Mouse (Mus musculus) CD4-positive helper T cell, adult 2 months (primary cell): ENCODE results near the gene Prx.
A peak's percentile ranks its signal among the peaks of the same experiment; 100 is the strongest.

ENCODE experiments used
- DNase-seq: peaks from one replicate; pipeline ENCODE4 v3.0.0-alpha.2; 2012; ENCODE audit warnings: low read depth, missing footprints, low spot score

The Prx gene

DNA sequence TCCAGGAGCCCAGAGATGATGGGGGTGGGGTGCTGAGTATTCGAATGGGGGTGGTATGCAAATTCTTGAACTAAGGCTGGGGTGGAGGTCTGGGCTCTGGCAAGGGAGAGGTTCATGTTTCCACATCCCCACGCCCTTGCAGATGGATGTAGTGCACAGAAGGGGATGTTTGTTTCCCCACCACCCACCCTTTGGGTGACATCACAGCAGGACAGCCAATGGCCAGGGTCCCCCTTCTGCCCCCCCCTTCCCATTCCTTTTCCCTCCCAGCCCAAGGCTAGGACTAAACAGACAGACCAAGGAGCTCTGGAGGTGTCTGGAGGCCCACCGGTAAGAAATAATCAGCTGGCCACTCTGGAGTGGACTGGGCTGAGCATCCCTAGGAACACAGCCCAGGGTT, at the start of gene Prx:
TSS of gene Prx (plus strand) at position 289 of the 400 bp plus-strand sequence.
- DNase-seq: no peak

DNA sequence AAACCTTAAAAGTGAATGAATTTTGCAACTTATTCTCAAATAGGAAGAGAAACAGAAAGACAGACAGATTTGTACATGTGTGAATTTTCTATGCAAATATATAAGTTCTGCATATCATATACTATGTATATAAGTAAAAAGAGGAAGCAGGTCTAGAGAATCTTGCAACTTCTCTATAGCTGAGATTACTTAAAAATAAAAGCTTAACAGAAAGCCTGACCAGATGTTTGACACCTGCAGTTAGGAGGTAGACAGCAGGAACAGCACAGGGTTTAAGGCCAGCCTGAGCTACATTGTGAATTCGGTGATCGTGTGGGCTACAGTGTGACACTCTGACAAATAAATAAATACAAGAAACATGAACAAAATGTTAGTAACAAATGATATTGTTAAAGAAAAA, 47.8 kb upstream of the Prx start:
- no peak for DNase-seq

DNA sequence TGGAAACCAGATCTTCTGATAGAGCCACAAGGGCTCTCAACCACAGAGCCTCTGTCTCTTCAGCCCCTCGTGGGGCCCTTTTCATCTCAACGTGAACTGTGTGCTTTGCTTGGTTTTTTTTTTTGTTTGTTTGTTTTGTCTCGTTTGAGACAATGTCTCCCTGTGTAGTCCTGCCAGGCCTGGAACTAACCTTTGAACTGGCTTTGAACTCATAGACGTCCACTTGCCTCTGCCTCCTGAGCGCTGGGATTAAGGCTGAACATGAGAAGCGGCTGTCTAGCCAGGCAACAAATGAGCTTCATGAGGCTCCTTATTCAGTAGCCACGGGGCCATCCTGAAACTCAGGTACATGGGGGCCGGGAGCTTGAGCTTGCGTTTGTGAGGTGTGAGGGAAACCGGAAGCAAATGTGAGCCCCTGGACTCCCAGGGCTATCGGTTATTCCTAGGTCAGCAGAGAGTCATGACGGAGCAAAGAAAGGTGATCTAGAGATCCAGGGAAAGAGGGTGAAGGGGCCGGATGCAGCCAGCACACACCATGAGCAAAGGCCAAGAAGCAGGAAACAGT, 46.8 kb upstream of the Prx start:
- no peak for DNase-seq

DNA sequence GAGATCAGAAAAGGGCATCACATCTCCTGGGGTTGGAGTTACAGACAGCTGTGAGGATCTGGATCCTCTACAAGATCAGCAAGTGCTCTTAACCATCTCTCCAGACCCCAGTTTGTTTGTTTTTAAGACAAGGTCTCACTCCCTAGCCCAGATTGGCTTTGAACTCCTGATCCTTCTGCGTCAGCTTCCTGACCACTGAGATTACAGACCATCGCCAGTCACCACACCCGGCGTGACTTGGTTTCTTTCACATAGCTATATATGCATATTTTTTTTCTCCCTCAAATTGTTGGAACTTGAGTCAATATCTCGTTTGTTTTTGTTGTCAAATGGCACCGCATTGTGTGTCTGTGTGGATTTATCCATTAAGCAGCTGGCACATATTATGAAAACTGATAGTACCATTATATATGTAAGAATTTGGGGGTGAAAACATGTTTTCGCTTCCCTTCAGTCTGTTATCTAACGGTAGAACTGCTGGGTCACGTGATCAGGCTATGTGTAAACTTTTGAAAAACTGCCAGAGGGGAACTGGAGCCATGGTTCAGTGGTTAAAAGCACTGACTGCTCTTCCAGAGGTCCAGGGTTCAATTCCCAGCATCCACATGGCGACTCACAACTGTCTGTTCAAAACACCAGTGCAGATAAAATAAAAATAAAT, 44.5 kb upstream of the Prx start:
- DNase-seq: no peak

DNA sequence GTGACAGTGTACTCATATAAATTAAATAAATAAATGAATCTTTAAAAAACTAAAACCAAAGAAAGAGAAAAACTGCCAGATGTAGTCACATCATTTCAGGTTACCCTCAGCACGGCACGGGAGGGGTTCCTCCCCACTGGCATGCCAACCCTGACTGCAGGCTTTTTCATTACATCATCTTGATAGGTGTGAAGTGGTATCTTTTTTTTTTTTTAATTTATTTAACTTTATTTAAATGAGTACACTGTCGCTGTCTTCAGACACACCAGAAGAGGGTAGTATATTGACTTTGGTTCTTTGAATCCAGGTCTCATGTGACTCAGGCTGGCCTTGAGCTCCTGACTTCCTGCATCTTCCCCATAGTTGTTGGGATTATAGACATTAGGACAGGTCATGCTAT, 43.9 kb upstream of the Prx start:
- no peak for DNase-seq

DNA sequence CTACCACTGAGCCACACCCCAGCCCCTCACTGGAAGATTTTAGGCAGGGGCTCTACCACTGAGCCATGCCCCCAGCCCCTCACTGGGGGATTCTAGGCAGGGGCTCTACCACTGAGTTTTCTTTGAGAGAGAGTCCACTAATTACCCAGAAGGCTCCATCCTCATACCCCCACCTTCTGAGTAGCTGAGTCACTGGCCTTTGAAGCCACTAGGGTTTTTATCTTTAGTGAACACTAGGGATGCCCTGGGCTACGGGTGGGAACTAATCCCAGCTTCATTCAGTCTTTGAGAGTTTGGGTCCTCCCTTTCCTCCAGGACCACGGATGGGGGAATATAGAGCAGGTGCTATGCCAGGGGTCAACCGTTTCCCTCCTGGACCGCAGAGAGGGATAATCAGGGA, 40.5 kb upstream of the Prx start:
- DNase-seq: no peak

DNA sequence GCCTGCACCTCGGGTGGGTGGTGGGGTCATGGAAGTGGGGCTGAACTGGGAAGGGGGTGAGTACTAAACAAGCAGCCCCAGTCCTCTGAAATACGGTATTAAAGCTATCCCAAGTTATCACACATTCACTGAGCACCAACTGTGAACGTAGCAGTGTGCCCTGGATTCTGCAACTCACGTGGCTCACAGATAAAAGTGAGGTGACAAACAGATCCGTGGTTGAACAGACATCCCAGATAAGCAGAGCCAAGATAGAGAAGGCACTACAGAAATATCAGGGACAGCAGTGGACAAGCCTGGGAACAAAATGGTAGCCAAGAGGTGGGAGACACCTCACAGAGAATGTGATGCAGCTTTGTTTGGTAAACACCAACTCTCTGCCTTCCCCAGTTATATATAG, 39.5 kb upstream of the Prx start:
- no peak for DNase-seq

DNA sequence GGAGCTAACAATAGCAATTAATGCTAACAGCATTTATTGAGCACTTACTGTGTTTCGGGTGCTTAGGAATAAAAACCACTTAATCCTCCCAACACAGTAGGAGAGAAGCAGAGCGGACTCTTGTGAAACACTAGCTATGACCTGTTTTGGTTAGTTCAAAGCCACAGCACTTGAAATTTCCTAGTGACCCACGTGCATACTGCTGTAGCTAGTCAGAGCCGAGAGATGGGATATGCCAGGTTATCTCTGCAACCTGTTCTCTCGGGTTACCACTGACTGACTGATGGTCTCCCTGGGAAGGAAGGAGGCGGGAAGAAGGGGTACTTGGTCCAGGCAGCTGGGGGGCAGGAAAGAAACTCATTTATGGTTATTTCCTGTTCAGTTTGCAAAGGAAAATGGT, 38.6 kb upstream of the Prx start:
- no peak for DNase-seq

DNA sequence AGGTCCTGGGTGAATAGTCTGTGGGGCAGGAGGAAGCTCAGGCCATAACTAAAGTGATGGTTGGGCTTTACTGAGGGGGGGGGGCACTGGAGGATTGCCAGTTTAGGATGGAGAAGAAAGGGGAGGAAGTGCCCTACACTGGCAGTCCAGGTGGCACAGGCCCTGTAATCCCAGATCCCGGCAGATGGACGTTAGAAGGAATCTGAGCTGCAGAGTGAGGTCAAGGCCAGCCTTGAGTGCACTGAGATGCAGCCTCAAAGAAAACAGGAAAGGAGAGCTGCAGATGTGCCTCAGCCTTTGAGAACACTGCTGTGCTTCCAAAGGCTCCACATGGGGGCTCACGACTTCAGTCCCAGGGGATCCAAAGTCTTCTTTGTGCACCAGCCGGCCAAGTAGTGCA, 31.5 kb upstream of the Prx start:
- no peak for DNase-seq

DNA sequence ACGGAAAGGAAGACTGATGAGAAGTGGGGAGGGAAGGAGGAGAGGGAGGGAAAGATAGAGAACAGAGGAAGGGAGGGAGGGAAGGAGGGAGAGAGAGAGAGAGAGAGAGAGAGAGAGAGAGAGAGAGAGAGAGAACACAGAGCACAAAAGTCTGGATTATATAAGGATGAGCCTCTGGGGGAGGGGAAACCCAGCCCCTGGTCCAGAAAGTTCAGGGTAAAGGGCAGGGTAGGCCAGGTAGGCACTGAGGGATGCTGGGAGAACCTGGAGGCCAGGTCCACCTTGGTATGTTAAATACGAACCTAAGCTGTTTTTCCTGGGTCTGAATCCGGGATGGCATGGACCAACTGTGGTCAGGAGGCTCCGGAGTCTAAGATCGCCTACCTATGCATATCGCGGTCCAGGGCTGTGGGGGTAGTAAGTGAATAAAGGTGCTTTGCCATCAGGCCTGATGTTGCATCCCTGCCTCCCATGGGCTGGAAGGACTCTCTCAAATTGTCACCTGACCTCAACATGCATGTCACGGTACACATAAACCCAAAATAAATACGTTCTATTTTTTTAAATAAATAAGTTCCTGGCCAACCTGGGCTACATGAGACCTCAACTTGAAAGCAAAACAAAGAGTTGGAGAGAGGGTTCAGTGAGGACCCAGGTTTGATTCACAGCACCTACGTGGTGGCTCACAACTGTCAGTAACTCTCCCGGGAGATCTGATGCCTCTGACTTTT, 27.6 kb upstream of the Prx start:
- peak; percentile 11 for DNase-seq

DNA sequence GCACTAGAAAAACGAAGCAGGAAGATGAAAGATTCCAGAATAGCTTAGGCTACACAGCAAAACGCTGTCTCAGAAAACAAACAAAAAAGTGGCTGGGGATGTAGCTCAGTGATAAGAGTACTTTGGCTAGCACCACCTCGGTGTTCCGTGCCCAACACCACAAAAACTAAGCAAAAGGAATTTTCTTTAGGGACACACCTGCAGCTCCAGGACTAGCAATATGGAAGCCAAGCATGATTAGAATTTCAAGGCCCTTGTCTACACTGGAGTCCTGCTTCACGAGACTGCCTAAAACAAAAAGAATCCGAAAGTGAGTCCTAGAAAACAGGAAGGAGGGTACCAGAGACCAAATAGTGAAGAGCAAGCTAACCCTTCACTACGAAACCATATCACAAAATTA, 26.5 kb upstream of the Prx start:
- DNase-seq: peak; percentile 53

DNA sequence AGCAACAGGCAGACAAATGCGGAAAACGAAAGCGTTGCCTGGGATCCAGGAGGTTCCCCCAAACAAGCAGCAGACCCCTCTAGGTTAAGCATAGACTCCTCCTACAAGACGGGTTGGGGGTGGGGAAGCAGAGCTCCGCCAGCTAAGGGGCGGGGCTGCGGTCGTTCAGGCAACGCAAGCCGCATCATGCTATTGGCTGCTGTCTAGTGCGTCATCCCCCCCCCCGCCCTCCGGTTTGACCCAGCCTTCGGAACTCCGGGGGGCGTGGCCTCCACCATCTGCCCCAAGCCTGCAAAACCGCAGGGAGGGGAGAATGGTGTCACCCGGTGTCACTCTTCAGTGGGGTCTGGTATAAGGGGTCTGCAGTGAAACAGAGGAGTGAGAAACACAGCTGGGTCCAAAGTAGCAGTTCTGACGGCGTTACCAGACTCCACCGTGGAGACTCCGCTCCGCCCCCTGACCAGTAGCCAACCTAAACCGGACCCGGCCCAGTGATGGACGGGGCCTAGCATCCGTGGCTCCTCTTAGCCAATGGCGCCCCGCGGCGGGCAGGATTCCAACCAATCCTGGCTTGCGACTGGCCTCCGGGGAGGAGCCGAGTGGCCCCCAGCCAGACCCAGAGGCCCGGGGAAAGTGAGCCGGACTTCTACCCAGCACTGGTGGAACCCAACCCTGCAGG, 25.8 kb upstream of the Prx start, which contains the start of gene Sertad3:
TSS of gene Sertad3 (plus strand) at position 613 of the 679 bp plus-strand sequence.
- DNase-seq: peak; percentile 99

DNA sequence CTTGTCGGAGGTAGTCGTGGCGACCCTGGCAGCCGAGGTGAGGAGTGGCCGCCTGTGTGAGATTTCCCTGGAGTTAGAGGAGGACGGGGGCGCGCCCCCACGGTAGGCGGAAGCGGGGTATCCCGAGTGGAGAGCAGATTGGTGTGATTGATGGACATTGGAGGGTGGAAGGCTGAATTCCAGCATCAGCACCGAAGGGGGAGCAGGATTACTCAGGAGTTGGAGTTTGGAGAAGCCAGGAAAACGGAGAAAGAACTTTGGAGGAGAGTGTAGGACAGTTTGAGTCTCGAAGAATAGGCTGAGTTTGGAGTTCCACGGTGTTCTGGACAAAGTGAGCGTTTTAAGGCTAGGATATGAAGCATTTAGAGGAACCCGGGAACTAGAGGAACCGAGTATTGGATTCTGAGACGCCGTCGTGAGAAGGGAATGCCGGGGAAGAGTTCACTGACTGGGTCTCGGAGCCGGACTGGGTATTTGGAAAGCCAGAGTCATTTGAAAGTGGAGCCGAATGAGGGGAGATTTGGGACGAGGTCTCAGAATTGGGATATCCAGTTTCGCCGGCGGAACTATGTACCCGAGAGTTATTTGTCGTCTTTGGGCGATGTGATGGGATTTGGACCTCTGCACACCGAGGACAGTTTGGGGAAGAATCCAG, 25.2 kb upstream of the Prx start:
- DNase-seq: no peak

DNA sequence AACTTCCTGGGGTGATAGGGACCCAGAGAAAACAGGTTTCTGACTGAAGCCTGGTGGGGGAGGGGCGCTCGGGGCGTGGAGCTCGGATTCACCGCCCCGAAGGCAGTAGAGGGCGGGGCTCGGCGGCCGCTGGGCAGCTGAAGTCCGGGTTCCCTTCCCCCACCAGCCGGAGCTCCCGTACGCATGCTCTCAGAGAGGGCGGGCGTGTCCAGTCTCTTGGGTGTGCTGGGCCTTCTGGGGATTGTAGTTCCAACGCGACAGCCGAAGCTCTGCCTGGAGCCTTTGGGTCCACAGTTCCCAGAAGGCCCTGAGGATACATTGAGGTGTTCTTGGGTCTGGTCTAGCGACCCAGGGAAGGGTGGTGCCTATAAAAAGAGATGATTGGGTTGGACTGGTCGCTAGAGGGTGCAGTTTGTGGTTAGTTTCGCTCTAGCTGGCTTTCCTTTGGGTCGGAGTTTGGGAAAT, 24.6 kb upstream of the Prx start:
- DNase-seq: peak; percentile 98

DNA sequence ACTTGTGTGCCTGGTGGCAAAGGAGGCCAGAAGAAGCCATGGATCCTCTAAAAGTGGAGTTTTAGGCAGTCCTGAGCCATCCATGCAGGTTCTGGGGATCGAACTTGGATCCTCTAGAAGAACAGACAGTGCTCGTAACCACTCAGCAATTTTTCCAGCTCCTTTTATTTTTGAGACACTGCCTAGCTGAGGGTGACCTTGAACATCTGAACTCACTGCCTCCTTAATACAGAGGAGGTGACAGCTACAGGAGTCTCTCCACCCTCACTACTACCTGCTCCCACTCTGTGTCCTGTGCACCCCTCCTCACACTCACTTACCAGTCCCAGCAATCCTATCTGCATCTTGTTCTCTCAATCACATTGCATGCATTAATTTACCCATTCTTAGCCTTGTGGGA, 23.5 kb upstream of the Prx start:
- no peak for DNase-seq

DNA sequence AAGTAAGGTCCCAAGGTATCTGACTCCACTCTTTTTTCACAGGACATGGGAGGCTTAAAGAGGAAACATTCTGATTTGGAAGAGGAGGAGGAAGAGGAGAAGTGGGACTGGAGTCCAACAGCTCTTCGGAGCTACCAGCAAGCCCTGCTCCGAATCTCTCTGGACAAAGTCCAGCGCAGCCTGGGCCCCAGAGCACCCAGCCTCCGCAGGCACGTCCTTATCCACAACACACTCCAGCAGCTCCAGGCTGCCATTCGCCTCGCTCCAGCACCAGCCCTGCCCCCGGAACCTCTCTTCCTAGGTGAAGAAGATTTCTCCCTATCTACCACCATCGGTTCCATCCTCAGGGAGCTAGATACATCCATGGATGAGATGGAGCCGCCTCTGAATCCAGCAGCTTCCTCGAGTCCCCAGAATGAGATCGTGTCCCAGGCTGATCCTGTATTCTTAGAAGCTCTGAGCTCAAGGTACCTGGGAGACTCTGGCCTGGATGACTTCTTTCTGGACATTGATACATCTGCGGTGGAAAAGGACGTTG, 23.0 kb upstream of the Prx start:
- DNase-seq: no peak

DNA sequence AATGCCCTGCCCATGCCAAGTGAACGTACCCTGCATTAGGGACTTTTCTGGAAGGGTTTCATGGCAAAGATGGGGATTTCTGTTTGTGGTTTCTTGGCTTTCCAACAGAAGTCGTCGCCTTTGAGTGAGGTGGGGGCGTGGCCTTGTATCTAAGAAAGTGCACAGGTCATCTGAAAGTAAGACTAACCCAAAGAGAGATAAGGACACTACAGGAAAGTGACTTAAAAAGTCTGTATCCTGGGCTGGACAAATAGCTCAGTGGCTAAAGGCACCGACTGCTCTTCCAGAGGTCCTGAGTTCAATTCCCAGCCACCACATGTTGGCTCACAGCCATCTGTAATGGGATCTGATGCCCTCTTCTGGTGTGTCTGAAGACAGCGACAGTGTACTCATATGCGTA, 20.6 kb upstream of the Prx start:
- DNase-seq: peak; percentile 35

DNA sequence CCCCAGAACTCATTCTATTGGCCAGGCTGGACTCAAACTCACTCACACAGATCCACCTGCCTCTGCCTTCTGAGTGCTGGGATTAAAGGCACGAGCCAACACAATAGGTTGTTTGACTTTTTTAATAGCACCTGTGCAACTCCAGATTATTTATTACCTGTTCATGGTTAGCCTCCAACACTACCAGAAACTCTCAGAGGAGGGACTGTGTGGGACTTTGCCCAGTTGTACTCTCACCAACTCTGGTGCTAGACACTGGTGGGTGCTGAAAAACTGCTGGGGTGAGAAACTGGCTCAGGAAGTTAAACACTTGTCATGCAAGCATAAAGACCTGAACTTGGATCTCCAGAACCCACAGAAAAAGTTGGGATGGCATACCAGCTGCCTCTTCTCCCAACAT, 19.4 kb upstream of the Prx start:
- DNase-seq: no peak

DNA sequence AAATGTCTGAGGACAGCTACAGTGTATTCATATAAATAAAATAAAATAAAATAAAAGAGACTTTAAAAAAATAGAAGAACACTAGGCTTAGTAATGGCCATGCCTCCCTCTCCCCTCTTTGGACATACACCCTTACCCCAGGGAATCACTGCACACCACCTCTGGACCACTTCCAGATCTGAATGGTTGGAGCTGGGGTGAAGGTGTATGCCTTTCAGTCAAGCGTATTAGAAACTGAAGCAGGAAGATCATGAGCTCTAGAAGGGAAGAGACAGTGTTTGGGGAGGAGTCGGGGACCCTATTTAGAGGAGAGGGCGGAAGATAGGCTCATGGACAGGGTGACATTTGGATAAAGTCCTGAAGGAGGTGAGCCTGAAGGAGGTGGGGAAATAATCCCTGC, 18.6 kb upstream of the Prx start:
- no peak for DNase-seq

DNA sequence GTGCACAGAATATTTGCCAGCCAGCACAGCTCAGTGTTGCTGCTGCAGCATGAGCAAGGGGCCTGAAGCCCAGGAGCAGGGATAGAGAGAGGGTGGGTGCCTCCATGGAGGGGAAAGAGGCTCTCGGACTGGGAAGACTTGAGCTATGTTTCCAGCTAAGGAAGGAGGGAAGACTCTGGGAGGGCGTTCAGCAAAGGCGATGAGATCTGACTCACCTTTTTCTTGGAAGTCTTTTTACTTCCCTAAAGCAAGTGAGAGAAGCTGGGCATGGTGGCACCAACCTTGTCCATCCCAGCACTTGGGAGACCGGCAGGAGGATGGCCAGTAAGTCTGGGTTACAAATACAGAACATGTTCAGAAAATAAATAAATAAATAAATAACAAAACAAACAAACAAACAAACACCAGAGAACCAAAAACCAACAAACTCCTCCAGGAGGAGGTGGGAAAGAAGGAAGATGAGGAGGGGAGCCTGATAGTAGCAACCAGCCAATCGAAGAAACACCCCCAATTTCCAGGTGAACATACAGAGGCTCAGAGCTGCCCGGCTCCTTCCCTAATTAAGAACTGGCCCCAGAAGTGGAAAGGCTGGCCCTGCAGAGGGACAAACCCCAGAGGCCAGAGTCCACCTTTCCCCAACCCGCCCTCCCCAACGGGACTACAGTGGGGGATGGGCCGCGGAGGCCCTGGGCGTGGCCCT, 18.0 kb upstream of the Prx start:
- DNase-seq: no peak

DNA sequence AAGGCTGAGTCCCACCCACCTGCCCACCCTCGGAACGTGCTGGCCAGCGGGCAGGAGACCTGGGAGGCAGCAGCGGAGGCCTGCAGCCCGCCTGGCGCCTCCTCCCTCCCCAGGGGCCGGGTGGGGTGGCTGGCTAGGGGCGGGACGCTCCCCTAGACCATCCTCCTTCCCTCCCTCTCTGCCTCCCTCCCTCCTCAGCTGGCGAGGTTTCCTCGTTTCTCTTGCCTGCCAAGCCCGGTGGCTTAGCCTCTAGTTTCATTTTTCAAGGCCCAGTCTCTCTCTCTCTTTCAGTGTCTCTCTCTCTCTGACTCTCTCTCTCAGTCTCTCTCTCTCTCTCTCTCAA, 17.5 kb upstream of the Prx start:
- peak; percentile 84 for DNase-seq
